Mouse (Mus musculus): ENCODE results near the gene Gm10277.

GRCm38 (mm10) chr11:77806855-77807254 is 19.3 kb upstream of the Gm10277 start:
- TF ChIP-seq CTCF (IDR thresholded peaks at IDR 0.05; ENCODE audit: borderline replicate concordance, insufficient read depth, low read depth, low read length) (no peak), POLR2A (IDR thresholded peaks at IDR 0.05; ENCODE audit: borderline replicate concordance, insufficient read depth, low read length) (no peak)

Measured in cerebellum, adult 2 months (tissue).